Mouse (Mus musculus) CH12.LX (cell line): Measurements from ENCODE around the gene Amy2a1. TPM values are rescaled to one million over a fixed set of nuclear protein-coding genes. Genes with fewer than 3 reads are reported as not detected.
"Not testable (repeated sequence)": the region's sequence is repeated elsewhere in the genome, so short reads cannot be mapped to it uniquely, and the experiment has no call there.

Experiments used
- DNase-seq: peaks from one replicate; pipeline ENCODE4 v3.0.0-alpha.2; 2013; ENCODE audit errors: extremely low read depth
- H3K27ac ChIP-seq: 2 replicates; pipeline ENCODE4 v1.5.1; 2012; ENCODE audit warnings: low read depth, mild to moderate bottlenecking, control low read depth, moderate library complexity; ENCODE audit not compliant: insufficient read depth
- H3K27me3 ChIP-seq: replicated peaks from 2 replicates; pipeline ENCODE3; 2012; ENCODE audit warnings: inconsistent platforms
- H3K36me3 ChIP-seq, 2 experiments: replicated peaks in 1 of 2; 2 replicates each; pipeline versions ENCODE3 to v1.6.1; 2012; ENCODE audit warnings: inconsistent platforms in 1 of 2, low read length in 1 of 2, mild to moderate bottlenecking in 1 of 2, mixed read lengths in 1 of 2, moderate library complexity in 1 of 2; ENCODE audit not compliant: control insufficient read depth in 1 of 2, insufficient read depth in 1 of 2
- H3K4me1 ChIP-seq, 2 experiments: 2 replicates each; pipeline ENCODE4 v1.6.1; 2012; ENCODE audit warnings: inconsistent platforms in 1 of 2, moderate library complexity in 1 of 2; ENCODE audit not compliant: insufficient read depth in 2 of 2, control insufficient read depth in 1 of 2
- H3K4me2 ChIP-seq: 2 replicates; pipeline ENCODE4 v1.6.1; 2012; ENCODE audit warnings: low read depth, mild to moderate bottlenecking, control low read depth; ENCODE audit not compliant: poor library complexity, insufficient read depth, severe bottlenecking
- H3K4me3 ChIP-seq, 3 experiments: fragments of 150-350 bp in 1 of 3; sonication (generic) in 1 of 3; replicated peaks in 1 of 3; 2 replicates each; pipeline versions ENCODE3 to v1.5.1; 2011 to 2012; ENCODE audit warnings: low read depth in 2 of 3, low read length in 2 of 3, mild to moderate bottlenecking in 2 of 3, moderate library complexity in 2 of 3, control low read depth in 1 of 3, improper control_type of control experiment in 1 of 3, inconsistent platforms in 1 of 3, mixed read lengths in 1 of 3; ENCODE audit not compliant: poor library complexity in 1 of 3
- H3K79me2 ChIP-seq: replicated peaks from 2 replicates; pipeline ENCODE4 v1.6.1; 2012; ENCODE audit warnings: mild to moderate bottlenecking, moderate library complexity; ENCODE audit not compliant: control insufficient read depth, poor library complexity, insufficient read depth, severe bottlenecking; ENCODE audit errors: extremely low read depth
- H3K9ac ChIP-seq: 2 replicates; pipeline ENCODE4 v1.6.1; 2012; ENCODE audit warnings: low read depth, mild to moderate bottlenecking, control low read depth, moderate library complexity; ENCODE audit not compliant: insufficient read depth
- H3K9me3 ChIP-seq: replicated peaks from 2 replicates; pipeline ENCODE3; 2012; ENCODE audit warnings: low read length, inconsistent platforms, mixed read lengths
- BHLHE40 ChIP-seq: IDR thresholded peaks from 2 replicates; pipeline ENCODE4 v1.6.1; 2011; ENCODE audit warnings: mild to moderate bottlenecking, low read depth, low read length, improper control_type of control experiment
- E2F4 ChIP-seq: IDR thresholded peaks from 2 replicates; pipeline ENCODE4 v1.6.1; 2011; ENCODE audit warnings: low read depth, low read length, improper control_type of control experiment; ENCODE audit not compliant: insufficient replicate concordance
- EP300 ChIP-seq: IDR thresholded peaks from 2 replicates; pipeline ENCODE4 v1.6.1; 2011; ENCODE audit warnings: low read length, improper control_type of control experiment
- ETS1 ChIP-seq: conservative IDR thresholded peaks from 2 replicates; pipeline ENCODE4 v1.6.1; 2012; ENCODE audit warnings: low read depth, mild to moderate bottlenecking, inconsistent platforms, low read length, improper control_type of control experiment, moderate library complexity
- GABPA ChIP-seq: IDR thresholded peaks from 2 replicates; pipeline ENCODE4 v1.6.1; 2012; ENCODE audit warnings: low read depth, low read length, improper control_type of control experiment, inconsistent platforms; ENCODE audit not compliant: insufficient replicate concordance
- IRF4 ChIP-seq: IDR thresholded peaks from 2 replicates; pipeline ENCODE4 v1.6.1; 2014; ENCODE audit warnings: low read depth, mild to moderate bottlenecking, inconsistent platforms, low read length, improper control_type of control experiment
- JUND ChIP-seq: conservative IDR thresholded peaks from 2 replicates; pipeline ENCODE4 v1.6.1; 2011; ENCODE audit warnings: low read depth, low read length, improper control_type of control experiment
- MAZ ChIP-seq: IDR thresholded peaks from 2 replicates; pipeline ENCODE4 v1.6.1; 2012; ENCODE audit warnings: low read depth, mild to moderate bottlenecking, inconsistent platforms, low read length, improper control_type of control experiment, moderate library complexity
- POLR2AphosphoS2 ChIP-seq: IDR thresholded peaks from 2 replicates; pipeline ENCODE4 v1.6.1; 2011; ENCODE audit warnings: low read depth, low read length, improper control_type of control experiment
- SMC3 ChIP-seq: IDR thresholded peaks from 2 replicates; pipeline ENCODE4 v1.6.1; 2011; ENCODE audit warnings: low read depth, low read length, improper control_type of control experiment
- TBP ChIP-seq: conservative IDR thresholded peaks from 2 replicates; pipeline ENCODE4 v1.6.1; 2011; ENCODE audit warnings: low read depth, low read length, improper control_type of control experiment
- TCF12 ChIP-seq: IDR thresholded peaks from 2 replicates; pipeline ENCODE4 v1.6.1; 2014; ENCODE audit warnings: low read depth, mild to moderate bottlenecking, inconsistent platforms, low read length, improper control_type of control experiment
- USF2 ChIP-seq: conservative IDR thresholded peaks from 2 replicates; pipeline ENCODE4 v1.6.1; 2011; ENCODE audit warnings: low read depth, low read length, improper control_type of control experiment
- ZMIZ1 ChIP-seq: IDR thresholded peaks from 2 replicates; pipeline ENCODE4 v1.6.1; 2012; ENCODE audit warnings: low read depth, mild to moderate bottlenecking, inconsistent platforms, low read length, improper control_type of control experiment
- ZNF384 ChIP-seq: IDR thresholded peaks from 2 replicates; pipeline ENCODE4 v1.6.1; 2012; ENCODE audit warnings: low read depth, low read length, improper control_type of control experiment, inconsistent platforms
- dilution Hi-C: fragments of 300-500 bp; cut with MboI; formaldehyde crosslinking; loops from 2 replicates; pipeline ENCODE4 v1.14.3; 2020; ENCODE audit warnings: low sequenced_read_pairs; ENCODE audit not compliant: extremely low pct_unique_long_range_greater_than_20kb, extremely low pct_ligation_motif_present
- in situ Hi-C: fragments of 300-500 bp; cut with MboI; formaldehyde crosslinking; loops from 3 replicates; pipeline ENCODE4 v1.14.3; 2019; ENCODE audit warnings: low sequenced_read_pairs, low pct_ligation_motif_present, low pct_unique_long_range_greater_than_20kb, mixed read lengths
- polyA plus RNA-seq: library from polyadenylated mRNA; unstranded; fragments of >175 nt; gene quantifications from 2 replicates; pipeline ENCODE4 v1.2.1, GENCODE M21; 2012; ENCODE audit warnings: low read depth; ENCODE audit not compliant: insufficient read length
- total RNA-seq, 2 experiments: library from RNA; depleted of rRNA; stranded (reverse); fragments of 300-350 nt in 1 of 2; fragments of >200 nt in 1 of 2; gene quantifications; 2 replicates each; pipeline ENCODE4 v1.2.3; 2012 to 2014

Amy2a1 gene
- total RNA-seq (2012; rRNA removed) (not detected in 2 replicates), total RNA-seq (2014; rRNA removed) (not detected in 2 replicates), polyA plus RNA-seq (not detected in 2 replicates)

GRCm38 (mm10) chr3:113532328-113532727 lies at the start of gene Amy2a1:
Gene Amy2a1 (minus strand): TSS chr3:113532428.
- H3K27ac ChIP-seq, H3K4me2 ChIP-seq, H3K4me3 ChIP-seq, H3K27me3 ChIP-seq, DNase-seq, H3K9ac ChIP-seq, dilution Hi-C loops, in situ Hi-C loops, H3K9me3 ChIP-seq, H3K4me1 ChIP-seq, H3K36me3 ChIP-seq, H3K79me2 ChIP-seq: not testable (repeated sequence)

GRCm38 (mm10) chr3:113574578-113574977 lies 42.4 kb upstream of the Amy2a1 start:
- dilution Hi-C loops = no loop called here
- H3K27ac ChIP-seq = no peak overlapping the region

GRCm38 (mm10) chr3:113574138-113574537 lies 41.9 kb upstream of the Amy2a1 start:
- no peaks in the 10 kb centered on the region for H3K9me3 ChIP-seq
- H3K27ac ChIP-seq = no peak overlapping the region
- H3K27me3 ChIP-seq = no peaks in the 10 kb centered on the region
- DNase-seq = no peak
- in situ Hi-C loops (no loop called here), dilution Hi-C loops (no loop called here)
- no peaks in the 10 kb centered on the region for H3K4me1 ChIP-seq
- TF ChIP-seq ETS1 (no peak), TCF12 (no peak), JUND (no peak), MAZ (no peak), TBP (no peak), IRF4 (no peak), GABPA (no peak), BHLHE40 (no peak)
- H3K79me2 ChIP-seq = no peaks in the 10 kb centered on the region
- H3K36me3 ChIP-seq = no peaks in the 10 kb centered on the region
- peak overlapping the region; percentile 82 for H3K4me2 ChIP-seq
- peak overlapping the region in 1 of 3 experiments; percentile 7 for H3K4me3 ChIP-seq
- peak overlapping the region; percentile 85 for H3K9ac ChIP-seq

More at GRCm38 (mm10) chr3:113574578-113574977, 42.4 kb upstream of the Amy2a1 start:
- no peak for DNase-seq
- no peaks in the 10 kb centered on the region for H3K9me3 ChIP-seq
- peak overlapping the region; percentile 75; the same call in 1 of the 2 replicates for H3K4me2 ChIP-seq
- H3K36me3 ChIP-seq = no peaks in the 10 kb centered on the region
- no peaks in the 10 kb centered on the region for H3K4me1 ChIP-seq
- no peaks in the 10 kb centered on the region for H3K79me2 ChIP-seq
- TF ChIP-seq E2F4 (no peak), USF2 (no peak), MAZ (no peak), ZMIZ1 (no peak), SMC3 (no peak), POLR2AphosphoS2 (no peak), ZNF384 (no peak), EP300 (no peak)
- TF ChIP-seq, all 38 proteins: peak for 0
- in situ Hi-C loops = no loop called here
- Histone ChIP-seq H3K4me3 (peak overlapping the region in 1 of 3 experiments; percentile 7), H3K27me3 (no peaks in the 10 kb centered on the region), H3K9ac (no peak overlapping the region; the same call in 1 of the 2 replicates)
